Comparison of ENCODE assay signal across 16 mouse cellular contexts in the genomic region with DNA sequence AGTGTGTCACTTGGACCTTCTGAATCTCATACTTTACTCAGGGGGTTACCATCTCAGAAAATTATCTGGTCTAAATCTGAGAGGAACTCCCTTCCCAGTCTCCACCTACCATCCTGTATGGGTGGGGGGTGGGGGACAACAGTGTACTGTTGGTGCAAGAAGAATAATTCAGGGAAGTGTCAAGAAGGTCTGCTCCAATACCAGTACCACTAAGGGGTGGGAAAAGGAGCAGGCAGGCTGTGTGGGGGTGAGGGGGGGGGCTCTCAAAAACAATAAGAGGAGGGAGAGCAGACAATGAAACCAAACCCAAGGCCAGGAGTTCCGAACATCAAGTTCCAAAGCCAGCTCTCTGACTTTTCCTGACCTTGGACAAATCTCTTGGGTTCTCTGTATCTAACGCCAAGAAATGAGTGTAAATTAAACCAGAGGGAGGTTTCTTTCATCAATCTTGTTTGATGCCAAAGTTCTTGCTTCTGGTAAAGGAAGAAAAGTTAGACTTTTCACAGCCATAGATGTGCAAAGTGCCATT. TPM values are rescaled to one million over a fixed set of nuclear protein-coding genes. Genes with fewer than 3 reads are reported as not detected.
DNase-seq lines count a peak whose midpoint lies in the region.
"Had no signal": no experiment of that assay in that cellular context is flagged by ENCODE, and none has a peak within 500 bp of the region (broad histone marks: within the 10 kb centered on the region; RNA-seq: fewer than 3 reads in every experiment).

No protein-coding gene starts in this region.

- intact Hi-C loops in heart, postnatal 10 days (cut with DNase I), result loop anchor here (10.0 kb wide), 1 partner anchor 105 kb away; no protein-coding TSS in a partner anchor

- DNase-seq in cerebellum, adult 9-10 months, result peak; percentile 5
- DNase-seq in cerebellum, adult 18-20 months, result no peak
- DNase-seq in heart, adult 8-10 months (ENCODE audit: low spot score), result peak; percentile 28
- no peak for DNase-seq in heart, postnatal 10 days
- peak; percentile 17 to 59 for DNase-seq in kidney, postnatal 25 days
- DNase-seq in kidney, postnatal 4 days, result no peak
- DNase-seq in testis, postnatal 14 days (ENCODE audit: low spot score), result peak; percentile 63
- DNase-seq: adrenal gland, adult 2 months; cerebellum, adult 9-11 months; gastrocnemius, postnatal 36 days; layer of hippocampus, adult 9-11 months; lung, embryonic 14.5 days; right cerebral cortex, postnatal 14 days; thymus, postnatal 25 days had no signal

RNA-seq across cellular contexts. Expression of a gene that starts 8.0 kb away (rescaled TPM):
- total RNA-seq in heart, adult 8-10 months (2022), result 1 to 10 TPM; 2.6 to 4.6 (median 4.1) TPM
- total RNA-seq in heart, postnatal 10 days (2021), result 1 to 10 TPM; 6.4 to 8.4 TPM
- total RNA-seq: common myeloid progenitor, adult 5-6 weeks; neutrophil, adult 5-6 weeks had no signal

Comparison
In these comparisons a context has a peak if more than half of its experiments do, and no peak if none do; other contexts are left out.
1. DNase-seq: peak in cerebellum, adult 9-10 months (single experiment), heart, adult 8-10 months (single experiment), kidney, postnatal 25 days (2 of 2) and testis, postnatal 14 days (single experiment); none in cerebellum, adult 18-20 months (0 of 2), heart, postnatal 10 days (0 of 2) and kidney, postnatal 4 days (0 of 2).